Mouse (Mus musculus): ENCODE data around the gene Msantd2.

DNA sequence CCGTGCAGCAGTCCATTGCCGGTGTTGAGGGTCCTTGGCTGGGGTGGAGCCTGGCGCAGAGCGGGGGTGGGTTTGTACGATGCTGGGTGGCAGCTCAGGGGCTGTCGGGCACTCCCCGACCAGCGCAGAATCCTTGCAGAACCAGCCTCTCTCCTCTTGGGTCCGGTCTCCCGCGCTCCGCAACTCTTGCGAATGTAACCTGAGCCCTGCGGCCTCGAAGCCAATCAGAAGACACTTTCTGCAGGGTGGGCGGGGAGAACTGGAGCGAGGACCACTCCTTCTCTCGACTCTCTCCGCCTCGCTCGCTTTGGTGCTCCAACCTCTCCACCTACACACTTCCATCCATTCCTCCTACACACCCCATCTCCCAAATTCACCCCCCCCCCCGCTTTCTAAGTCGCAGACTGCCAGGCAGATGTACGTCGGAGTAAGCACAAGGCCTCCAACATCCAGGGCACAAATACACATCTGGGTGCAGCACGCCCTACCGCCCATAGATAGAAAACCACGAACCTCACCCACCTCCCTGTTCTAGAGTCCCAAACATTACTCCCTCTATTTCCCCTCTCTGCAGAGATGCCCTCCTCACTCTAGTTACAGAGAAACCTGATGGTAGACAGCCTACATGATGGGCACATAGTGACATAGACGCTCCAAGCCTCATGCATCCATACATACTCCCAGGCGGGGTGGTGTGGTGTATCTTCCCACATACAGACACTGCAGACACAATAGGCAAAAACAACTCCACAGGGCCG lies 63.6 kb downstream of the Msantd2 start, which contains the start of gene Nrgn:
- TF ChIP-seq CTCF (IDR thresholded peaks at IDR 0.05; ENCODE audit: low read depth, low read length) (no peak), POLR2A (IDR thresholded peaks at IDR 0.05; ENCODE audit: extremely low read depth, insufficient read depth, low read length) (no peak)

Measured in liver, adult 2 months (tissue).